Mouse (Mus musculus): Measurements from ENCODE around the gene Arhgap45.

GRCm38 (mm10) chr10:80025463-80025862 lies 9.0 kb downstream of the Arhgap45 start:
- no peak for TF ChIP-seq GATA1 (IDR thresholded peaks at IDR 0.05; ENCODE audit: borderline replicate concordance, low read length)
- no peak for TF ChIP-seq FLI1 (IDR thresholded peaks at IDR 0.05; ENCODE audit: low read length)

Measured in megakaryocyte, embryonic 14.5 days (primary cell).